Mouse (Mus musculus): Measurements from ENCODE around the gene Slc38a10.
A peak's percentile ranks its signal among the peaks of the same experiment; 100 is the strongest.

Gene Slc38a10

DNA sequence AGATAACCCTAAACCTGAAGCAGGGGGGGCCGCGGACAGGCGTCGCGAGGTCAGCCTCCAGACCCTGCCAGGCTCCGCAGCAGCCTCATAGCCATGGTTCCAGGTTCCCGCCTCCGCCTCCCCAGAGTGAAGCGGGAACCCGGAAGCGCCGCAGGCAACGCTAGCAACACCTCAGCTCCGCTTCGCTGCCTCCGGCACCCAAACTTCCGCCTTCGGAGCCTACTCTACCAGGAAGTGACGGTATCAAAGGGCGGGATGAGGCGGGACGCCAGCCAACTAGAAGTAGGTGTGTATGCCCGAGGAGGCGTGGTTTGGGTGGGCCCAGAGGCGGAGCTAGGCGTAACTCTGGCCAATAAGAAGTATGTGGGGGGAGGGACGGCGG, at the start of gene Slc38a10:
Gene Slc38a10 (minus strand): TSS at position 234 of the 382 bp plus-strand sequence.
- peak; percentile 98 to 100 for DNase-seq (ENCODE audit: low spot score in 2 of 2)

DNA sequence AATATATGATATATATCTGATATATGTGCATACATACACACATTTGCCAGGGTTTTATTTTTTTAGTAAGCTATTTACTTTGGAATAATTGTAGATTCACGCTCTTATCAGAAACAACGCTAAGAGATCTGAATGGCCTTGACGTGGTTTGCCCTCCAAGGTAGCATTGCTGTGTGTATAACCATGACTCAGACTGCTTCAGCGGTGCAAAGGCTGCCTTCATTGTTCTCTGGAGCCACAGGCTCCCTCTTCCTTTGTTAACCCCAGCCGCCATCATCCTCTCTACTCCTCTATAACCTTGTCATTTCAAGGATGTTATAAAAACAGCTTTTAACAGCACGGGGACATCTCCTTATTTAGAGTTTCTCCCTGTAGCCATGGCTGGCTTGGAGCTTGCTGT, 49.5 kb upstream of the Slc38a10 start:
- no peak for DNase-seq (ENCODE audit: low spot score in 2 of 2)

GRCm38 (mm10) chr11:120199766-120200165, 48.6 kb upstream of the Slc38a10 start:
- peak in 1 of 2 experiments; percentile 41 for DNase-seq (ENCODE audit: low spot score in 2 of 2)

GRCm38 (mm10) chr11:120198831-120199230, 47.7 kb upstream of the Slc38a10 start:
- DNase-seq (ENCODE audit: low spot score in 2 of 2): no peak

DNA sequence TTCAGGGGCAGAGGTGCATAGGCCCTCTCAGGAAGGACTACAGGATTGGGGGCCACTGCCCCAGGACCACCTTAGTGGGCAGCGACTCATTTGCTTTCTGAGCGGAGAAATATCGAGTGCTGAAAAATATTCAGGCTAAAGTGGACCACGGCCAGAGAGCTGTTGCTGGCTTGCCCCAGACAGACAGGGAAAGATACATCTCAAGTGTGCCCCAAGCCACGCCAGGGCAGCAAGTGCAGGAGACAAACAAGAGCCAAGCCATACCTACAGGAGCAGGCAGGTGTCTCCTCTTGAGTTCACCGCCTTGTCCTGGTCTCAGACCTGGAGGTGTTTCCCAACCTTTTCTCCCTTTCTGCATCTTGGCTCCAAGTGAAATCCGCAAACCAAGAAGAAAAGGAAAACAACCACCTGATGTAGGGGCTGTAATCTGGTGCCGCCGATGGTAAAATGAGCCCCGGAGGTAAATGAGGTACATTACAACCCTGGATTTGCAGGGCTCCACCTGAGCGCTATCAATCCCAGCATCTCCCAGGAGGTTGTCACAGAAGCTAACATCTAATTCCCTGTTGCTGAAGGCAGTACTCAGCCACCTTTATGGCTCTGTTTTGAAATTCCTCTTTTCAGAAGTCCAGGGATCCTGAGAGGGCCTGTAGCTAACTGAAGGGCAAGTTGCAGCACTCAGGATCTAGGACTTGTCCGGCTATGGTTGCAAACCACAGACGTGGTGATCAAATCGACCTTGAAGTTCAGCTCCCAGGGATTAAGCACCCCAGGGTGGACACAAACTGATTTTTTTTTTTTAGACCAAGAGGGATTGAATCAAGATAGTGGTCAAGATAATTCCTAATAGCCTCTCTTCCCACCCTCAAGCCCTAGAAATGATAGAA, 39.6 kb upstream of the Slc38a10 start:
- DNase-seq (ENCODE audit: low spot score in 2 of 2): no peak

DNA sequence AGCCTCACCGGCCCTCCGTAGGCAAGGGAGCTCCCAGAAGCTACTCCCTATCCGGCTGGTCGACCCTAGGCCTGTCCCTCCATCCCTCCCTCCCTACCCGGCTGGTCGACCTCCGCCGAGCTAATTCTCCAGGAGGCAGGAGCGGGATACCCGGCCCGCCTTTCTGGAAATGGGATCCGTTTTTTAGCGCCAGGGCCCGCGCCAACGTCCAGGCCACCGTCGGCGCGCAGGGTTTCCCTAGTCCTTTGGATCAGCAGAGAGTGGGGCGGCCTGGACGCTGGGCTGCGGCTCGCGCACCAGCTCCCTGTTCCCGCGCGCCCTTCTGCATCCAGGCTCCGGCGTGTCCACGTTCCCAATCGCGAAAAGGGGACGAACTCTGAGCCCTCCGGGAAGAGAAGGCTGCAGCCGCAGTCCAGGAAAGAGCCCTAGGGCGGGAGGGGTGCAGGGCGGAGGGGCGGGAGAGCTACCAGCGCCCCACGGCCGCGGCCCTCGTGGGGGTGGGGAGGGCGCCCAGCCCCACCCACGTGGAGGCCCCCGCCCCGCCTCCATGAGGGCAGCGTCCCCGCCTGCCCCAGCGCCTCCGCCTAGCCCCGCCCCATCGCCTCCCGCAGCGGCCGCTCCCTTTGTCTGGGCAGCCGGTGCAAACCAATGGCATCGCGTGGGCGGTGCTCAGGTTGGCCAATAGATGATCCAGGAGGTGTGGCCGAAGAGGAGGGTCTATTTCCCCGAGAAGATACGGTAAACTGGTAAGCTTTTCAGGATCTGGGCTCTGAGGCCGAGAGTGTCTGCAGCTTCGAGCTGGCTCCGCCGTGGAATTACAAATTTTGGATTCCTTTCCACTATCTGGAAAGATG, 38.5 kb upstream of the Slc38a10 start:
- peak; percentile 96 to 98 for DNase-seq (ENCODE audit: low spot score in 2 of 2)

DNA sequence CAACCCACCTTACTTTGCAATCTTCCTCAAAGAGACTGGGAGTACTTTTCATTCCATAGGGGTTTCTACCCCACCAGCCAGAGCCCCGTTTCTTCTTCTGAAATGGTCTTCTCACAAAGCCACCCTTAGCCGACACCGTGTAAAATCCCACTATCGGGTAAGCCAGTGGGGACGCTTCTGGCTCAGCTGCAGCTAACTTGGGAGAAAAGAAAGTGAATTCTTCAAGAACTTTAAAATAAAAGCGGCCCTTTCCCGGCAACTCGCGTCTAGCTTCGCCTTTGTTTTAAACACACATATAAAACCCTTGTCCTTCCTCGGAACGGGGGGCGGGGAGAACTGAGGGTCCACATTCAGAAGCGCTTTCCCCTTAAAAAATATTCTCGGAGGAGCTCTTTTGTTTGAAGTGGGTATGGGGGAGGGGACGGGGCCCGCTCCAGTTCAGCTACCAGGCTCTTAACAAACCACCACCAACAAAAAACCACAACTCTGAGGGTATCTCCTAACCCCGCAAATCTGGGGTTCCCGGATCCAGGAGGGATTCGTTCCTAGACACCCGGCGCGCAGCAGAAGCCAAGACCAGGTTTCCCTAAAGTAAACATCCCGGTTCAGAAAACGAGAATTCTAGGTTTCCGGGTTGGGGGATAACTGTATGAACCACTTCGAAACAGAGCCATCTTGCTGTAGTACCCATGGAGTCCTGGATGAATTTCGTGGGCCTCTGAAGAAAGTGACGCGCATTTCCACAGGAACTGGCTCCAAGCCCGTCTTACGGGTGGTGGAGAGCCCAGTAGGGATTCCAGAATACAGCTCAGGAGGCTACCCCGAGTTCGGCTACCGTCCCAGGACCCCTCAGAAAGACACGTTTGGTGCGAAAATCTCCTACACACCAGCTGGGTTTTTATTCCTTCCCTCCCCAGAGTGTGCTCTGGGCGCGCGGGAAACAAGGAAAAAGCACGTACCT, 37.6 kb upstream of the Slc38a10 start:
- DNase-seq (ENCODE audit: low spot score in 2 of 2): no peak

DNA sequence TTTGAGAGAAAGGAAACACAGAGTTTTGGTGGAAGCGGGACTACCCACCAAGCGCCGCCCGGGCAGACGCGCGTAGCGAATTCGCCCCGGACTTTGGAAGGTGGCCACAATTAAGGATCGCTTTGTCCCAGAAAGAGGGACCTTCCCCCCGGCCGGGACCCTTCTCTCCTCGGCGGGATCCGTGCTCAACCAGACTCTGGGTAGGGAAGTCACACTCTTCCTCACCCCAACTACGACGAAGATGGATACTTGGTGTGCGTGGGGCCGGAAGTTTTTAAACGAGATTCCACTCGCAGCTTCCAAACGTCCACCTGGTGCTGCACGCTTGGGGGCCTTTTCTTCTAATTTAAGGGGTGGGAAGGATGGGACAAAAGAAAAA, 36.9 kb upstream of the Slc38a10 start:
- DNase-seq (ENCODE audit: low spot score in 2 of 2): no peak

- no peak for DNase-seq (ENCODE audit: low spot score in 2 of 2)
Measured at GRCm38 (mm10) chr11:120187236-120188101, 36.3 kb upstream of the Slc38a10 start.

DNA sequence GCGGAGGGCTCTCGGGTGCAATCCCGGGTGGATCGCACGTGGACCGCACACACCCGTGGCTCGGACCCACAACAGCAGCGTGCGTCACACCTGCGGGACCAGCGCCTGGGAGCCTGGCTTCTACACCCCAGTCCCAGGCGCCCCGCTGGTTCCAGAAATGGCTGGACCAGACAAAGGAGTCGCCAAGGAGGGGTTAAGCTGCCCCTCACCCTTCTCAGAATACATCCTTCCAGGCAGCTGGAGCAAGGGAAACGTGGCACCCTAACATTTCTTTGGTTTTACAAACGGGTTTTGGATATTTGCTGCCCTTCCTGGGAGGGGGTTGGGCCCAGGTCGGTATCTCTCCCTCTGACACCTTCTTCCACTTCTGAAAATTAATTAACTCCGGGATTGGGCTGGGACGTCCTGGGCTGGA, 35.7 kb upstream of the Slc38a10 start:
- DNase-seq (ENCODE audit: low spot score in 2 of 2): no peak

DNA sequence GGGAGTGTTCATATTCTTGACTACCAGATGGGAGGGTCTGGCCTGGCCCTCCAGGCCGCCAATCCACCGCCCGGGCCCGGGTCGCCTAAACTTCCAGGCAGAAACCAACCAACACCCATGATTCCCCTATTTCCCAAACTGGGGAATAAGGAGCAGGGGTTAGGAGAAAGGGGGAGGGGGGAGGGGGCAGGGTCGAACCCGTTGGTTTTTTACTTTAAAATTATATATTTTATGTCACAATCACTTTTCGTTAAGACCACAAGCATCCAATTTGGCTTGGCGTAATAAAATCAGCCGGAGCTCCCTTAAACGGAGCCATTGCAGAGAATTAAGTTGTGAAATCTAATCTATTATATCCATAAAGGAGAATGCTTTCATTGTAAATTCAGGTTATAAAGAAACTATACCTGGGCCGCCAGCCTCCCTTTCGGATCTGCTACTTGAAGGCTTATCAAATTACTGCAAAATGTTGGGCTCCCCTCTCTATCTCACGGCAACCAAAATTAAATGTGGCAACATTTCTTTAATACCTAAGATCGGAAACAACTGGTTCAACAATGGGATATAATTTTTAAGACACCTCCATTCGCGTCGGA, 35.1 kb upstream of the Slc38a10 start:
- no peak for DNase-seq (ENCODE audit: low spot score in 2 of 2)

- DNase-seq (ENCODE audit: low spot score in 2 of 2): no peak
Measured at GRCm38 (mm10) chr11:120185316-120186141, 34.4 kb upstream of the Slc38a10 start.

DNA sequence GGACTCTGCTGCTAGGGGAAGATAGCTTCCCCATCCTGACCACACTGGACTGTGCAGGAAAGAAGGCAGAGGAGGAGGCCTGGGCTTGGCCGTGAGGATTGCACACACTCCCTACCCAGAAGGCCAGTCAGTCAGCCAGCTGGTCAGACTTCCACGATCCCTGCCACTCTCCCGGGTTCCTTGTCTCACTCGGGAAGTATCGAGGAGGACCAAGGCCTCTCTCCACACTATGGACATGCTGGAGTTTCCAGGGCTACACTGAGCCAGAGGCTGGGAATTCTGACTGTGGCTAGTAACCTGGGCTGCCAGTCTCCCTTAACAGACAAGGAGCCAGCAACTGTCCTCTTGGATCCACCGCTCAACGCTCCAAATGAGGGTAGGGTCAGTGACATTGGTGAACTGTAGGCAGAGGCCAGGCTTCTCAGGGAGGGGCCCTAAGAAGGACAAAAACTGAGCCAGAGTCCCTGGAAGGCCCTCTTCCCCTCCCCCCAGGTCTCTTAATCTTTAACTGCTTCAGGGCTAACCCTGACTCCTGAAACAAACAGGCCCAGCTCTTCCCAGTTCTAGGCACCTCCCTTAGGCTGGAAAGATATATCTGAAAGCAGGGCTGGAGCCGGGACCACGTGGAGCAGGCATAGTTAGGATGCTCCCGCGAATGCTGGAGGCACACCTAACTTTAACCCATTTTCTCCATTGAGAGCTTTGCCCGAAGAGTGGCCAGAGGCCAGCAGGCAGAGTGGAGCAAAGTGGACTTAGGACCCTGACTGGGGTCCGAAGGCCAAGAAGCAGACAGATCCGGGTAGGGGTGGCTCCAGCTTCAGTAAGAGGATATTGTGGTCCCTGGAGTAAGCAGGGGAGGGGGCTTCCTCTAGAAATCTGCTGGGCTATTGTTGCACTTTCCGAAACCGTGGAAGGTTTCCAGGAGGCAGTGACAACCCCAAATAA, 33.5 kb upstream of the Slc38a10 start:
- no peak for DNase-seq (ENCODE audit: low spot score in 2 of 2)

- no peak for DNase-seq (ENCODE audit: low spot score in 2 of 2)
Measured at GRCm38 (mm10) chr11:120183708-120184107, 32.6 kb upstream of the Slc38a10 start.

- DNase-seq (ENCODE audit: low spot score in 2 of 2): no peak
Measured at GRCm38 (mm10) chr11:120183180-120183579, 32.0 kb upstream of the Slc38a10 start.

DNA sequence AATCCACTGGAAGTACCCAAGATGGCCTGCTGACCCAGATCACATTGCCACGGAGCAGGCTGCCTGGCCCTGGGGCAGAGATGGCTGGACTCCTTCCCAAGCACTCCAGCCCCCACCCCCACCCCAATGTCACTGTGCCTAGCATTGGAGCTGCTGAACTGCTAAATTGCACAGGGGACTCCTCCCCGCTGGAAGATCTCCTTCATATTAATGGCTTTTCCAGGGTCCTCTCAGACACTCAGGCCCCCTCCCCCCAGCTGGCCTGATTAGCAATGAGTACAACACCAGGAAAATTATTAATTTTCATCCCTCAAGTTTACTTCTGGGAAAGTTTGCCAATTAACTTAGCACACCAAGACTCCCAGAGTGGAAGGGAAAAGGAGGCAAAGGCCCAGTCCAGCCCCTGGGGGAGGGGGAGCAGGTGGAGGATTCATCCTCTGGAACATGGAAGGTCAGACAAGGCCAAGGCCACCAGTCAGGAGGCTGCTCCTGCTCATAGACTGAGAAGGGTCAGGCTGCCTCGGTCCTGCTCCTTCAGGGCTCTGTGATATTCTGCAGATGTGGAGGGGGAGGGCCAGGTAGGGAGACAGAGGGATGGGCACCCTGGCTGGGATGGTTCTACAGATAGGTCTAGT, 31.4 kb upstream of the Slc38a10 start:
- DNase-seq (ENCODE audit: low spot score in 2 of 2): no peak

DNA sequence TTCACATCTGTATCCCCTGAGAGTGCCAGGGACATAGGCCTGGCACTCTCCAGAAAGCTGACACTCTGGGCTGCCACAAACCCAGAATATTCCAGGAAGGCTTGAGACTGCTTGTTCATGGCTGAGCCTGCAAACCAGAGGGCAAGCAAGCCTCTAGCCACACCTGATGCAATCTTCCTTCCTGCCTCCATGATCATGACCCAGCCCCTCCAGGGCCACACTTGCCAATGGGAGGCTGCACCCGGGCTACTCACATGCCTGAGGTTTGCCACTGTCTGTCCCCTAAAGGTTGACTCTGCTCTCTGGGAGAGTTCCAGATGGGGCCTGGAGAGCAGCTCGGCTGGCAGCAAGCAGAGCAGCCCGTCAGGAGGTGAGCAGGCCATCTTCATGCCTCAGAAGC, 30.2 kb upstream of the Slc38a10 start:
- no peak for DNase-seq (ENCODE audit: low spot score in 2 of 2)

DNA sequence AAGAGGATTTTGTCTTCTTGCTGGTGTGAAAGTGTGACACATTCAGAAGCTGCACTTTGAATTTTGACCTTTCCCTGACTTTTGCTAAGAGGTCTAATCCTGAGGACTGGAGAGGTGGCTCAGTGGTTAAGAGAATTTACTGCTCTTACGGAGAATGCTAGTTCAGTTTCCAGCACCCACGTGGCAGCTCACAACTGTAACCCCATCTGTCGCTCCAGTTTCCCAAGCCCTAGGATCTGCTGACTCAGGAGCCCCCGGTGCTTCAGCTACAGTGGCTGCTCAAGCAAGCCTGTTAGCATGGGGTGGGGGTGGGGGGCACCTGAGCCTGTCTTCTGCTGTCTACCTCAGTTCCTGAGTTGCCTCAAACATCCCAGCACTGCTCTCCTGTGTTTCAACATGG, 28.2 kb upstream of the Slc38a10 start:
- no peak for DNase-seq (ENCODE audit: low spot score in 2 of 2)
